8 mouse cellular contexts compared by ENCODE assay signal in genomic region chr3:53210691-53211526, GRCm38 (mm10).
A peak's percentile ranks its signal among the peaks of the same experiment; 100 is the strongest.
DNase-seq lines count a peak whose midpoint lies in the region; ATAC-seq and TF ChIP-seq lines count a peak whose summit lies in the region.

No protein-coding gene starts in this region.

- H3K36me3 ChIP-seq in kidney, postnatal 0 days (ENCODE audit: insufficient read depth, low read length): no peaks in the 10 kb centered on the region
- no peaks in the 10 kb centered on the region for H3K36me3 ChIP-seq in stomach, embryonic 16.5 days (ENCODE audit: control insufficient read depth, insufficient read depth, low read length)

- WGBS in cerebellum, adult 2 months: 63% methylated on average over 10 of the region's 10 CpGs
- WGBS in kidney, postnatal 0 days: 41% methylated on average over 10 of the region's 10 CpGs
- WGBS in stomach, embryonic 16.5 days: 57% methylated on average over 10 of the region's 10 CpGs

- intact Hi-C loops in gastrocnemius, postnatal 36 days (cut with DNase I): no loop called here

- DNase-seq in cerebellum, adult 2 months: peak; percentile 51 to 69
- no peak for DNase-seq in Patski (ENCODE audit: low read depth, low spot score)
- DNase-seq in gastrocnemius, postnatal 36 days: peak; percentile 44 to 53
- DNase-seq in kidney, postnatal 0 days (ENCODE audit: low spot score): peak; percentile 61
- no peak for DNase-seq in layer of hippocampus, adult 2 months (ENCODE audit: low spot score in 2 of 2)

- in situ Hi-C loops in Patski (cut with MboI; ENCODE audit: low pct_unique_long_range_greater_than_20kb): no loop called here

- no peaks in the 10 kb centered on the region for H3K27me3 ChIP-seq in cerebellum, adult 2 months (ENCODE audit: control insufficient read depth, insufficient read depth, low read length)
- no peaks in the 10 kb centered on the region for H3K27me3 ChIP-seq in Patski
- no peaks in the 10 kb centered on the region for H3K27me3 ChIP-seq in kidney, postnatal 0 days (ENCODE audit: insufficient read depth, low read length)
- no peaks in the 10 kb centered on the region for H3K27me3 ChIP-seq in stomach, embryonic 16.5 days (ENCODE audit: control insufficient read depth, insufficient read depth, low read length)

- no peak for TF ChIP-seq CTCF in cerebellum, adult 2 months (IDR thresholded peaks at IDR 0.05; ENCODE audit: borderline replicate concordance, insufficient read depth, low read depth, low read length)
- TF ChIP-seq CTCF in Patski (IDR thresholded peaks at IDR 0.05): no peak
- no peak for TF ChIP-seq CTCF in kidney, postnatal 0 days (IDR thresholded peaks at IDR 0.05; ENCODE audit: low read depth)
- no peak for TF ChIP-seq CTCF in layer of hippocampus, adult 2 months (conservative IDR thresholded peaks at IDR 0.05)

- POLR2A ChIA-PET in Patski (lab: Charles Lee): interaction anchor here (0.6 to 1.7 kb wide), 3 partner anchors 9 to 169 kb away, joined by 3 to 6 read pairs (median 4); no protein-coding TSS in a partner anchor

- H3K27ac ChIP-seq in cerebellum, adult 2 months (ENCODE audit: insufficient read depth, low read length): peak overlapping the region; percentile 12; the same call in 1 of the 2 replicates
- H3K27ac ChIP-seq in kidney, postnatal 0 days: peak overlapping the region; percentile 20; the same call in 1 of the 2 replicates
- 0 out of 2 replicates have a peak overlapping the region, but pooled peaks have one; percentile 9 for H3K27ac ChIP-seq in stomach, embryonic 16.5 days (ENCODE audit: low read length)
- no peak overlapping the region for H3K27ac ChIP-seq in layer of hippocampus, adult 2 months

- peaks cover 30% of the 10 kb centered on the region for H3K4me1 ChIP-seq in cerebellum, adult 2 months (ENCODE audit: control insufficient read depth, insufficient read depth, low read length)
- H3K4me1 ChIP-seq in kidney, postnatal 0 days (replicated peaks; ENCODE audit: insufficient read depth, low read length): peaks cover 10% of the 10 kb centered on the region
- H3K4me1 ChIP-seq in stomach, embryonic 16.5 days (ENCODE audit: control insufficient read depth, insufficient read depth, low read length): 0 out of 2 replicates have a peak, but pooled peaks cover 3% of the 10 kb centered on the region

- H3K9me3 ChIP-seq in kidney, postnatal 0 days (replicated peaks; ENCODE audit: low read length): no peaks in the 10 kb centered on the region
- no peaks in the 10 kb centered on the region for H3K9me3 ChIP-seq in stomach, embryonic 16.5 days (replicated peaks; ENCODE audit: control insufficient read depth, low read length)

- no peak overlapping the region for H3K4me2 ChIP-seq in kidney, postnatal 0 days (ENCODE audit: low read length)
- H3K4me2 ChIP-seq in stomach, embryonic 16.5 days (ENCODE audit: low read depth, low read length): no peak overlapping the region

- no peak overlapping the region for H3K4me3 ChIP-seq in cerebellum, adult 2 months (replicated peaks; ENCODE audit: insufficient read depth, low read depth, low read length)
- no peak overlapping the region for H3K4me3 ChIP-seq in kidney, postnatal 0 days (replicated peaks; ENCODE audit: low read depth, low read length)
- H3K4me3 ChIP-seq in stomach, embryonic 16.5 days (replicated peaks; ENCODE audit: low read length): no peak overlapping the region
- H3K4me3 ChIP-seq in layer of hippocampus, adult 2 months: no peak overlapping the region

- no peak for TF ChIP-seq POLR2A in cerebellum, adult 2 months (IDR thresholded peaks at IDR 0.05; ENCODE audit: borderline replicate concordance, insufficient read depth, low read length)

- CTCF ChIA-PET in Patski (lab: Charles Lee): interaction anchor here (0.7 to 2.4 kb wide), 12 partner anchors 10 to 169 kb away, joined by 3 to 10 read pairs (median 4); partner anchors contain the start of gene Lhfp

- H3K9ac ChIP-seq in kidney, postnatal 0 days (ENCODE audit: low read depth, low read length): no peak overlapping the region
- no peak overlapping the region for H3K9ac ChIP-seq in stomach, embryonic 16.5 days (ENCODE audit: low read length)

- ATAC-seq in cerebellum, adult (ENCODE audit: insufficient number of reproducible peaks, low FRiP score, low TSS enrichment): no peak
- ATAC-seq in Patski: peak; percentile 57
- no peak for ATAC-seq in kidney, postnatal 0 days (replicated peaks; ENCODE audit: low FRiP score, low read depth)
- ATAC-seq in stomach, embryonic 16.5 days (ENCODE audit: insufficient read depth, low FRiP score): no peak
- ATAC-seq in inflammation-experienced regulatory T-cells, adult 6 months: no peak

Comparison
In these comparisons a context has a peak if more than half of its experiments do, and no peak if none do; other contexts are left out.
1. DNase-seq: peak in cerebellum, adult 2 months (2 of 2), gastrocnemius, postnatal 36 days (2 of 2) and kidney, postnatal 0 days (single experiment); none in Patski (single experiment) and layer of hippocampus, adult 2 months (0 of 2).